Mouse (Mus musculus) midbrain, postnatal 0 days (tissue): ENCODE measurements around the gene Glis3. TPM values are rescaled to one million over a fixed set of nuclear protein-coding genes. Genes with fewer than 3 reads are reported as not detected.

Source experiments
- ATAC-seq: fragments of 200-750 bp; cut with Nextera tagmentation; 2 replicates; pipeline ENCODE4 v1.8.0; 2017; ENCODE audit warnings: moderate number of reproducible peaks, mild to moderate bottlenecking, moderate TSS enrichment, moderate library complexity; ENCODE audit not compliant: low FRiP score
- DNase-seq: peaks from one replicate; pipeline ENCODE4 v3.0.0-alpha.2; 2015; ENCODE audit warnings: low spot score
- H3K27ac ChIP-seq: fragments of 300-500 bp; sonication (generic); 2 replicates; pipeline ENCODE4 v1.5.1; 2014; ENCODE audit warnings: low read depth, mild to moderate bottlenecking, low read length, mixed read lengths
- H3K27me3 ChIP-seq: fragments of 300-500 bp; sonication (generic); 2 replicates; pipeline ENCODE4 v1.6.1; 2014; ENCODE audit warnings: low read length, control low read depth, mixed read lengths; ENCODE audit not compliant: insufficient read depth
- H3K36me3 ChIP-seq: fragments of 300-500 bp; sonication (generic); 2 replicates; pipeline ENCODE4 v1.6.1; 2014; ENCODE audit warnings: low read length, control low read depth, mixed read lengths; ENCODE audit not compliant: insufficient read depth
- H3K4me1 ChIP-seq: fragments of 300-500 bp; sonication (generic); 2 replicates; pipeline ENCODE4 v1.6.1; 2014; ENCODE audit warnings: mild to moderate bottlenecking, control low read depth, antibody characterized with exemption, low read length, mixed read lengths; ENCODE audit not compliant: insufficient read depth
- H3K4me2 ChIP-seq: fragments of 300-500 bp; sonication (generic); 2 replicates; pipeline ENCODE4 v1.6.1; 2014; ENCODE audit warnings: low read depth, mild to moderate bottlenecking, low read length, mixed read lengths; ENCODE audit not compliant: poor library complexity, severe bottlenecking
- H3K4me3 ChIP-seq: fragments of 300-500 bp; sonication (generic); 2 replicates; pipeline ENCODE4 v1.5.1; 2014; ENCODE audit warnings: low read depth, mild to moderate bottlenecking, low read length, moderate library complexity
- H3K9ac ChIP-seq: fragments of 300-500 bp; sonication (generic); replicated peaks from 2 replicates; pipeline ENCODE4 v1.6.1; 2014; ENCODE audit warnings: mild to moderate bottlenecking, low read length, moderate library complexity, mixed read lengths; ENCODE audit not compliant: poor library complexity, severe bottlenecking
- H3K9me3 ChIP-seq: fragments of 300-500 bp; sonication (generic); 2 replicates; pipeline ENCODE4 v1.6.1; 2016; ENCODE audit warnings: low read length, control low read depth
- CTCF ChIP-seq: IDR thresholded peaks from 2 replicates; pipeline ENCODE4 v1.5.1; 2016; ENCODE audit warnings: antibody characterized with exemption, mild to moderate bottlenecking
- WGBS: fragments of 180-500 bp; shearing (Covaris S2); extraction: QIAGEN DNeasy Blood & Tissue Kit; methylation state at CpG from one replicate; pipeline ENCODE4 v1.1.7; 2014; 5-methylcytosine and 5-hydroxymethylcytosine counted together
- polyA plus RNA-seq: library from polyadenylated mRNA; unstranded; fragments of >200 nt; fragmentation: Nextera tagmentation; extraction: Ambion mirVana; gene quantifications from 2 replicates; pipeline ENCODE4 v1.2.1, GENCODE M21; 2015
- total RNA-seq: library from RNA; depleted of rRNA; stranded (reverse); fragments of >200 nt; gene quantifications from 2 replicates; pipeline ENCODE4 v1.2.3, GENCODE M21; 2014; rRNA removed

The Glis3 gene
- total and polyA plus RNA-seq, 2 experiments from 2014 or later: 1.2 to 27.1 TPM

GRCm38 (mm10) chr19:28227526-28227925 is 452.4 kb downstream of the Glis3 start:
- no peaks in the 10 kb centered on the region for H3K36me3 ChIP-seq
- H3K9me3 ChIP-seq: no peaks in the 10 kb centered on the region
- no peak for ATAC-seq
- DNase-seq: no peak
- no peaks in the 10 kb centered on the region for H3K4me1 ChIP-seq
- H3K27me3 ChIP-seq: no peaks in the 10 kb centered on the region
- no peak overlapping the region for H3K27ac ChIP-seq
- H3K9ac ChIP-seq: no peak overlapping the region
- no peak overlapping the region for H3K4me3 ChIP-seq
- 45% methylated on average over 10 of the region's 10 CpGs for WGBS
- no peak for TF ChIP-seq CTCF
- H3K4me2 ChIP-seq: no peak overlapping the region

DNA sequence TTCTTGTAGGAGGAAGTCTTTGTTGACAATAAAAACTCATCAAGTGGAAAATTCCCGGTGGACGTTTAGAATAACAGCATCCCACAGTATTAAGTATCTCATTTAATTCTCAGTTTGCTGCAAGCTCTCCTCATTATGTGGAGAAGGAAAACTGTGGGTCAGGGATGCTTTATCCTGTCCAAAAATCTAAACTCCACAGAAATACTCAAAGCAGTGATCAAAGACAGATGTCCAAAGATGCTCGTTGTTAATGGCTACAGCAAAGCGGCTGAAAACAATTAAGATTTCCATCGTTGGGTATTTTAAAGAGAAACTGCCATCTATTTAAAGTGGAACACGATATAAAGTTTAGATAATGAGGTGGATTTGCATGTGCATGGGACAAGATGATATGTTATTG is 454.2 kb downstream of the Glis3 start:
- no peaks in the 10 kb centered on the region for H3K36me3 ChIP-seq
- DNase-seq (no peak), ATAC-seq (no peak)
- H3K4me3 ChIP-seq: no peak overlapping the region
- no peak overlapping the region for H3K9ac ChIP-seq
- no peaks in the 10 kb centered on the region for H3K9me3 ChIP-seq
- 82% methylated on average over 6 of the region's 6 CpGs for WGBS
- no peaks in the 10 kb centered on the region for H3K27me3 ChIP-seq
- H3K27ac ChIP-seq: no peak overlapping the region
- H3K4me1 ChIP-seq: no peaks in the 10 kb centered on the region
- H3K4me2 ChIP-seq: no peak overlapping the region
- no peak for TF ChIP-seq CTCF

DNA sequence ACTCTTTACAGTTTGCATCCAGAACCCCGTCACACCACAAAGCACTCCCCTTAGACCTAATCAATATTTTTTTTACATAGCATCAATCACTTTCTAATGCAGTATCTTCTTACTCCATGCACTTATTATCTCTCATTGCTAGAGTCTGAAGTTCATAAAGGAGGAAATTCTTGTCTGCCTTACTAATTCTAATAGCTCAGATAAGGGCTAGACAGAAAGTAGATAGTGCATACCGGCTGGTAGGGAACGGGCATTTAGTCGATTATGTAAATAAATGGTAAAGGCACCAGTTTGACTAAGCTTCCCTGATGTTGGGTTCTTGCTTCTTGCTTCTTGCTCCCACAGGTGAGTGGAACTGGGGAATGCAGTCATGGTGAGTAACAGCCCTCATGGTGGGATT is 468.2 kb downstream of the Glis3 start:
- no peak overlapping the region for H3K27ac ChIP-seq
- DNase-seq (no peak), ATAC-seq (no peak)
- no peaks in the 10 kb centered on the region for H3K4me1 ChIP-seq
- no peak overlapping the region for H3K4me3 ChIP-seq
- H3K27me3 ChIP-seq: no peaks in the 10 kb centered on the region
- H3K9ac ChIP-seq: no peak overlapping the region
- WGBS: 96% methylated on average over 4 of the region's 4 CpGs
- H3K4me2 ChIP-seq: no peak overlapping the region
- H3K36me3 ChIP-seq: no peaks in the 10 kb centered on the region
- TF ChIP-seq CTCF: no peak
- H3K9me3 ChIP-seq: no peaks in the 10 kb centered on the region

Other genes with a start within 250 kb of the Glis3 start
- gene Slc1a1, start 155.0 kb upstream of the Glis3 start, total RNA-seq: 85.3 and 87.3 TPM in 2 replicates
- 50.6 and 51.7 TPM in 2 replicates for gene Slc1a1, start 155.0 kb upstream of the Glis3 start, polyA plus RNA-seq